Mouse (Mus musculus): ENCODE results near the gene Cpm. TPM values are rescaled to one million over a fixed set of nuclear protein-coding genes. Genes with fewer than 3 reads are reported as not detected.

Cpm gene
- total and polyA plus RNA-seq, 3 experiments = 0.27 TPM; not detected in 2

- Histone ChIP-seq H3K36me3 (replicated peaks) (no peaks in the 10 kb centered on the region), H3K9me3 (replicated peaks) (no peaks in the 10 kb centered on the region), H3K4me1 (ENCODE audit: insufficient read depth, low read depth, low read length) (no peaks in the 10 kb centered on the region), H3K27me3 (ENCODE audit: insufficient read depth, low read length) (0 out of 2 replicates have a peak, but pooled peaks cover 3% of the 10 kb centered on the region), H3K4me3 (ENCODE audit: low read depth, low read length) (no peak overlapping the region)
- ATAC-seq (ENCODE audit: extremely low read depth, insufficient number of reproducible peaks, low FRiP score, poor library complexity, severe bottlenecking) (no peak), DNase-seq (ENCODE audit: low spot score) (no peak)
- no peak for TF ChIP-seq GATA1 (IDR thresholded peaks at IDR 0.05; ENCODE audit: borderline replicate concordance, low read length)
- no peak for TF ChIP-seq CTCF (IDR thresholded peaks at IDR 0.05; ENCODE audit: low read depth, low read length)
- TF ChIP-seq TAL1 (conservative IDR thresholded peaks at IDR 0.05; ENCODE audit: low read depth, low read length) = no peak
- TF ChIP-seq POLR2AphosphoS5 (IDR thresholded peaks at IDR 0.05; ENCODE audit: insufficient replicate concordance, low read depth, low read length) = no peak
- no peak for TF ChIP-seq GATA2 (IDR thresholded peaks at IDR 0.05; ENCODE audit: borderline replicate concordance, low read depth, low read length)
Observed at GRCm38 (mm10) chr10:117589144-117589940, 40.0 kb upstream of the Cpm start.

GRCm38 (mm10) chr10:117590331-117591301, 38.7 kb upstream of the Cpm start:
- no peaks in the 10 kb centered on the region for H3K9me3 ChIP-seq (replicated peaks)
- peaks cover 3% of the 10 kb centered on the region; the same call in 1 of the 2 replicates for H3K27me3 ChIP-seq (ENCODE audit: insufficient read depth, low read length)
- H3K4me1 ChIP-seq (ENCODE audit: insufficient read depth, low read depth, low read length) = no peaks in the 10 kb centered on the region
- DNase-seq (ENCODE audit: low spot score) = no peak
- no peak for TF ChIP-seq GATA2 (IDR thresholded peaks at IDR 0.05; ENCODE audit: borderline replicate concordance, low read depth, low read length)
- ATAC-seq (ENCODE audit: extremely low read depth, insufficient number of reproducible peaks, low FRiP score, poor library complexity, severe bottlenecking) = no peak
- no peak overlapping the region for H3K4me3 ChIP-seq (ENCODE audit: low read depth, low read length)
- H3K36me3 ChIP-seq (replicated peaks) = no peaks in the 10 kb centered on the region

GRCm38 (mm10) chr10:117591766-117592165, 37.5 kb upstream of the Cpm start:
- TF ChIP-seq POLR2AphosphoS5 (IDR thresholded peaks at IDR 0.05; ENCODE audit: insufficient replicate concordance, low read depth, low read length) (no peak), TAL1 (conservative IDR thresholded peaks at IDR 0.05; ENCODE audit: low read depth, low read length) (no peak), CTCF (IDR thresholded peaks at IDR 0.05; ENCODE audit: low read depth, low read length) (no peak), GATA2 (IDR thresholded peaks at IDR 0.05; ENCODE audit: borderline replicate concordance, low read depth, low read length) (no peak), GATA1 (IDR thresholded peaks at IDR 0.05; ENCODE audit: borderline replicate concordance, low read length) (no peak)
- ATAC-seq (ENCODE audit: extremely low read depth, insufficient number of reproducible peaks, low FRiP score, poor library complexity, severe bottlenecking) (no peak), DNase-seq (ENCODE audit: low spot score) (no peak)
- Histone ChIP-seq H3K36me3 (replicated peaks) (no peaks in the 10 kb centered on the region), H3K27me3 (ENCODE audit: insufficient read depth, low read length) (peaks cover 3% of the 10 kb centered on the region; the same call in 1 of the 2 replicates), H3K9me3 (replicated peaks) (no peaks in the 10 kb centered on the region), H3K4me1 (ENCODE audit: insufficient read depth, low read depth, low read length) (no peaks in the 10 kb centered on the region), H3K4me3 (ENCODE audit: low read depth, low read length) (no peak overlapping the region)

- no peaks in the 10 kb centered on the region for H3K36me3 ChIP-seq (replicated peaks)
- DNase-seq (ENCODE audit: low spot score) (no peak), ATAC-seq (ENCODE audit: extremely low read depth, insufficient number of reproducible peaks, low FRiP score, poor library complexity, severe bottlenecking) (no peak)
- no peak for TF ChIP-seq GATA1 (IDR thresholded peaks at IDR 0.05; ENCODE audit: borderline replicate concordance, low read length)
- no peak for TF ChIP-seq GATA2 (IDR thresholded peaks at IDR 0.05; ENCODE audit: borderline replicate concordance, low read depth, low read length)
- no peak for TF ChIP-seq TAL1 (conservative IDR thresholded peaks at IDR 0.05; ENCODE audit: low read depth, low read length)
- TF ChIP-seq CTCF (IDR thresholded peaks at IDR 0.05; ENCODE audit: low read depth, low read length) = no peak
- no peak for TF ChIP-seq POLR2AphosphoS5 (IDR thresholded peaks at IDR 0.05; ENCODE audit: insufficient replicate concordance, low read depth, low read length)
- no peaks in the 10 kb centered on the region for H3K4me1 ChIP-seq (ENCODE audit: insufficient read depth, low read depth, low read length)
- H3K4me3 ChIP-seq (ENCODE audit: low read depth, low read length) = no peak overlapping the region
- no peaks in the 10 kb centered on the region for H3K9me3 ChIP-seq (replicated peaks)
- peaks cover 3% of the 10 kb centered on the region; the same call in 1 of the 2 replicates for H3K27me3 ChIP-seq (ENCODE audit: insufficient read depth, low read length)
Observed at GRCm38 (mm10) chr10:117592306-117593040, 36.8 kb upstream of the Cpm start.

- Histone ChIP-seq H3K4me1 (ENCODE audit: insufficient read depth, low read depth, low read length) (no peaks in the 10 kb centered on the region), H3K36me3 (replicated peaks) (no peaks in the 10 kb centered on the region), H3K9me3 (replicated peaks) (no peaks in the 10 kb centered on the region), H3K4me3 (ENCODE audit: low read depth, low read length) (no peak overlapping the region), H3K27me3 (ENCODE audit: insufficient read depth, low read length) (peaks cover 3% of the 10 kb centered on the region; the same call in 1 of the 2 replicates)
- TF ChIP-seq TAL1 (conservative IDR thresholded peaks at IDR 0.05; ENCODE audit: low read depth, low read length) (no peak), CTCF (IDR thresholded peaks at IDR 0.05; ENCODE audit: low read depth, low read length) (no peak), GATA2 (IDR thresholded peaks at IDR 0.05; ENCODE audit: borderline replicate concordance, low read depth, low read length) (no peak), GATA1 (IDR thresholded peaks at IDR 0.05; ENCODE audit: borderline replicate concordance, low read length) (no peak), POLR2AphosphoS5 (IDR thresholded peaks at IDR 0.05; ENCODE audit: insufficient replicate concordance, low read depth, low read length) (no peak)
- DNase-seq (ENCODE audit: low spot score) (no peak), ATAC-seq (ENCODE audit: extremely low read depth, insufficient number of reproducible peaks, low FRiP score, poor library complexity, severe bottlenecking) (no peak)
Observed at GRCm38 (mm10) chr10:117593041-117593570, 36.2 kb upstream of the Cpm start.
